Mouse (Mus musculus) left cerebral cortex, adult 11 months (tissue): Measurements from ENCODE around the gene Meox2.
"Not testable (repeated sequence)": the region's sequence is repeated elsewhere in the genome, so short reads cannot be mapped to it uniquely, and the experiment has no call there.

Experiments used
- DNase-seq: peaks from one replicate; pipeline ENCODE4 v3.0.0; 2022; ENCODE audit warnings: low spot score

Meox2 gene

DNA sequence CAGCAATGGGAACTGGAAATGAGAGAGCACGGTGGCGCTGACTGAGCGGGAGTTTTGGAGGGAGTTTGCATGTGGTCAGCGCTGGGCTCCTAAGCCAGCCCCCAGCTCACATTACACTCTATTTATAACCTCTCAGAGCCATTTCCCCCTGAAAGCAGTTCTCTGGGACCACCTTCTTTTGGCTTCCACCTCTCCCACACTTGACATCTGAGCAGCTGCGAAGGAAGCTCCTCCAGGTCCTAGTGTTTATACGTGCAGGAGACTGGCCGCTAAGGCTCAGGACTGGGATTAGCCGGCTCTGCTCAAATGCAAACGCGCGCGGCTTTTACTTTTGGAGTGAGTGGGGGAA is at the start of gene Meox2:
Gene Meox2 (plus strand): TSS at position 151 of the 349 bp plus-strand sequence.
- no peak for DNase-seq

DNA sequence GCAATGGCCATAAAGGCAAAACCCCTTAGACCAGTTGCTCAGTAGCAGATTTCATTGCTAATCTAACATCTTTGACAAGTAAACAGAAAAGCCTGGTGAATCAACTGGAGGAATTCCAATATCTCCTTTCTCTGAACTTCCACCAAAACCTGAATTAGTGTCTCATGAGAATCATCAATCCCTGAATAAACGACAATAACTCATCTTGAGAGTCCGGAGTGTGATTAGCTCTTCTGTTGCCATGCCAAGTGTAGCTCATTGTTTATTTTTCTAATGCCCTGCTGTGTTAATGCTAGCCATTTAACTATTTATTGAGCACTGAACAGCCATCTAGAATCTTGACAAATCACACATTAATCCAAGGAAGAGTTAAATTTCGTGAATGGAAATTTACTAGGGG is 35.7 kb upstream of the Meox2 start:
- DNase-seq = no peak

DNA sequence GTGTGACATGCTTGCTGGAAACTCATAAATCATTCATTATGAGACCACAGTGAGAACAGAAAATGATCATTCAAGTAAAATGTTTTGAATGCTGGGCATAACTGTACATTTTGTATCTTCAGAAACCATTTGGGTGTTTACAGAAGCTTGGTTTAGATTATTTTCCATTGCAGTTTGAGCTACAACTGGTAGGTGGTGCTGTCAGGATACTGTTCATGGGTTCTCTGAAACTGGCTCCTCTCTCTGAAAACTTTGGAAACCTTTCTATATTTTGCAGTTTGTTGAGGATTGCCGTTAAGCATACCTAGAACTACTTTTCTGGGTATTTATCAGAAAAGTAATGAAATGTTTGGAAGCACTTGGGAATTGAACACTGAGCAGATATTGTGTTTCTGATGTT is 31.0 kb upstream of the Meox2 start:
- DNase-seq = no peak

DNA sequence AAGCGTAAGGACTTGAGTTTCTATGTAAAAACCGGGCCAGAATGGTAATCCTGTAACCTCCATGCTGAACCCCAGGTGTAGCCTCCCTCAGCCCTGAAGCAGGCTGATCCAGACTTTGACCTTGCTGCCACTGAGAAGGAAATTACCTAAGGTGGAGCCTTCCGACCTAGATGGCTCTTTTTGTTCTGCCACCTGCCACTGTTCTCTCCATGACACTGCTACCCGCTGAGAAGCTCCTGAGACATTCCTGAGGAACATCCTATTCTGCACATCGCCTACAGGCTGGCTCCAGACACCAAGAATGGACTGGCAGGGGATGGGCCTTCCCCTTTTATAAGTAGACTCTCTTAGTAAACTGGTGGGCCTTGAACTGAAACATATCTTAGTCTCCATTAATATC is 28.3 kb upstream of the Meox2 start:
- not testable (repeated sequence) for DNase-seq

GRCm38 (mm10) chr12:37106541-37106940 is 1.8 kb upstream of the Meox2 start:
- no peak for DNase-seq

- no peak for DNase-seq
These were observed 1.2 kb upstream of the Meox2 start for GRCm38 (mm10) chr12:37107150-37107549.

- DNase-seq = no peak
These were observed 489 bp upstream of the Meox2 start for GRCm38 (mm10) chr12:37107713-37108389.

GRCm38 (mm10) chr12:37108819-37109473 is 606 bp downstream of the Meox2 start:
- no peak for DNase-seq

DNA sequence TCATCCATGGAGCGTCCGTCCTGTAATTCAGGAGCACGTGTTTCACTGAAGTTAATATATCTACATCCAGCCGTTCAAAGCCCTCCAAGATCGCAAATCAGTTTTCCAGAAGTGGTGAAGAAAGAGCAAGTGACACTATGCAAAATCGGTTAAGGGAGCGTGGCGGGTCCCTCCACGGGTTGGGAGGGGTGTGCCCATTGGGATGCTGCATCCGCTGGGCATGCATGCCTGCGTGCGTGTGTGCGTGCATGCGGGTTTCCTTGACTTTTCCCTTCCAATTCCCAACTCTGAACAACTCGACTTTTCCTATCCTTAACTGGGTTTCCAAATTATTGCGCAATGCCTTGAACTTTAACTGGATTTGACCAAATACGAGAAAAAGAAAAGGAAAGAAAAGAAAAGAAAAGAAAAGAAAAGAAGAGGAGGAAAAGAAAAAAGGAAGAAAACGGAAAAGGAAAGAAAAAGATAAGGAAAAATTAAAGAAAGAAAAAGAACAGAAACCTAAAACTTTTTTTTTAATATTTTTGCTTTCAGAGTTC is 1.2 kb downstream of the Meox2 start:
- DNase-seq = no peak

- DNase-seq = no peak
These were observed 2.6 kb downstream of the Meox2 start for GRCm38 (mm10) chr12:37110977-37111376.

DNA sequence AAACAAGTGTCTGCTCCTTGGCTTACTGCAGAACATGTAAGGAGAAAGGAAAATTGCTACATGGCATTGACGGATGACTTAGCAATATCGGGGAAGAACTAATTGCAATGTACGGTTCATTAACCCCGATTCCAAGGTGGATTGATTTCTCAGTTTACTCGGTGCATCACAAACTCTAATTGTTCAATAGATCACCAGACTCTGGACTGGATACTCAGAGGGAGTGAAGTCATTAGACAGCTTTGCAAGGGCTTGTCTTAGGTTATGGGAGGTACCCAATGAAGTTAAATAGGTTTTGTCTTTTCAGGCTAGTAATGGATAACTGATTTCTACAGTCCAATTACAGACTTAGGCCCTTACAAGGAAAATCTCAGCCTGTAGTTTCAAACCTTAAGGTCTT is 10.9 kb downstream of the Meox2 start:
- DNase-seq = no peak

GRCm38 (mm10) chr12:37123763-37124162 is 15.4 kb downstream of the Meox2 start:
- DNase-seq = no peak

DNA sequence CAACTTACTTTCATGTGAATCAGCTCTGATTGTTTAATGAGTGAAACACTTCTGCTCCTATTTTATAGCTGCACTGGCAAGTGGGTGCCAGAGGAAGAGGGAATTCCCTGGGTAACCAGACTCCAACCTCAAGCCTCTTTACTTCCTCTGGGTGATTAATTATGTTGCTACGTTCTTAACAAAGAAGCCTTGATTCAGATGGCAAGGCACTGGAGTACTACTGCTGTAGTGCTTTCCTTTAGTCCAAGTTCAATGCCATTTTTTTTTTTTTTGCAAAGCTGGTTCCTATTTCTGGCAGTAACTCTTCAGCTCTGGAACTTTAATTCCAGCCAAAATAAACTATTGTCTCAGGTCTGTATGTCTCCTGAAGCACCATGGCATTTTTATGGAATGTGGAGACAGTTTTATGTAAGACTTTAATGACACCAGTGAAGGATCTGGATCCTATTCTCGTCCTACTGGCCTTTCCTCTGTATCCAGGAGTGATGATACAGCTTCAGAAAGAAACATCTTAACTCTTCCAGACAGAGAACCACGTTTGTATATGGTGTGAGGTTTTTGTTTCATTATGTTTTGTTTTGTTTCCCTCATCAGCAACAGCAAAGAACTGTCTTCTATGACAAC is 33.9 kb downstream of the Meox2 start:
- no peak for DNase-seq

- DNase-seq = no peak
These were observed 35.5 kb downstream of the Meox2 start for GRCm38 (mm10) chr12:37143879-37144278.

GRCm38 (mm10) chr12:37167742-37168141 is 59.4 kb downstream of the Meox2 start:
- no peak for DNase-seq

DNA sequence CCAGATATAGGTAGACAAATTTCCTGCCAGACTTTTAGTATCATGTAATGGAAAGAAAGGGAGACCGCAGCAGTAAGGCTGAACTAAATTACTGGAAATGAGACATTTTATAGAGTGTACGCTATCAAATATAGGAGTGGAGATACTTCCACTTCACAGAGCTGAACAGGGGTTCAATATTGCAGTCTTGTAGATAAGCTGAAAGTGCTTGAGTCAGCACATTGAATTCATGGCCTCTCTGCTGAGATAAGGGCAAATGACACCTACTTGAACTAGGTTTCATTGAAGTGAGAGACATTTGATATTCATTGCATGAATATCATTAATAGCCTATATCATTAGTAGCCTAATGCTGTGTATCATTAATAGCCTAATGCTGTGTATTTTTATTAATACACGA is 65.0 kb downstream of the Meox2 start:
- DNase-seq = no peak

DNA sequence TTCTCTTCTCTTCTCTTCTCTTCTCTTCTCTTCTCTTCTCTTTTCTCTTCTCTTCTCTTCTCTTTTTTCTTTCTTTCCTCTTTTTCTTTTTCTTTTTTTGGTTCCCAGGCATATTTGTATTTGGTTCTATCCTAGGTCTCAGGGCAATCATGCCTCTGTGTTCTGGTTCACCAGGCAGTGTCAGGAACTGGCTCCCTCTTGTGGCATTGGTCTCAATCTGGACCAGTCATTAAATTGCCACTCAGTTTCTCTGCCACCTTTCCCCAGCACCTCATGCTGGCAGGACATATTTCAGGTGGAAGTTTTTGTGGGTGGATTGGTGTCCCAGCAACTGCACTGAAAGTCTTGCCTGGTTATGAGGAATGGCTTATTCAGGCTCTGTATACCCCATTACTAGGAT is 75.3 kb downstream of the Meox2 start:
- DNase-seq = no peak

DNA sequence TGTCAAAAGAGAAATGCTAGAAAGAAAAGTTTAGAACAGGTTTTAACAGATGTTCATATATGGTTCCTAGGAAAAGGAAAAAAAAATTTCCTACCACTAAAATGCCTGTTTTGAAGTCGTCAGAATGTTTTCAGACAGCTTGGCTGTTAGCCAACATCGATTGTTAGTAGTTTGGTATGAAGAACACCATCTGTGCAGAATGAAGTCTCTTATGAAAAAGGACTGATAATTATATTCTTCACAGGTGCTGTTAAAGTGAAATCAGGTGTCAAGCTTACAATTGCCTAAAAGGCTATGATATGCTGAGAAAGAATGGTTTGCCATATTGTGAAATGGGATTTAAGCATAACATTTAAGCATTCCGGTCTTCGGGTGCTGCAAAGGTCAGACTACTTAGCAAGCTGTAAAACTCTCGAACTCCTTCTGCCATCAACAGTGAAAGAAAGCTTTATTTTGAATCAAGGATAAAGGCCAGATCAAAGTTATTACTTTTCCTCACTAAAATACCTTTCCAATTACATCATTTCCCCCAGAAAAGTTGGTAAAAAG is 80.7 kb downstream of the Meox2 start:
- DNase-seq = no peak
